Mouse (Mus musculus) hindbrain, embryonic 12.5 days (tissue): ENCODE data around the gene Cdyl. TPM values are rescaled to one million over a fixed set of nuclear protein-coding genes. Genes with fewer than 3 reads are reported as not detected.

ENCODE experiments used
- ATAC-seq: fragments of 200-750 bp; cut with Nextera tagmentation; 2 replicates; pipeline ENCODE4 v1.8.0; 2017; ENCODE audit warnings: moderate TSS enrichment; ENCODE audit not compliant: low FRiP score
- H3K27ac ChIP-seq: fragments of 300-500 bp; sonication (generic); 2 replicates; pipeline ENCODE4 v1.5.1; 2016; ENCODE audit warnings: mild to moderate bottlenecking
- H3K27me3 ChIP-seq: fragments of 300-500 bp; sonication (generic); 2 replicates; pipeline ENCODE4 v1.6.1; 2016; ENCODE audit warnings: mild to moderate bottlenecking
- H3K36me3 ChIP-seq: fragments of 300-500 bp; sonication (generic); 2 replicates; pipeline ENCODE4 v1.6.1; 2016; ENCODE audit warnings: mild to moderate bottlenecking
- H3K4me1 ChIP-seq: fragments of 300-500 bp; sonication (generic); 2 replicates; pipeline ENCODE4 v1.6.1; 2016
- H3K4me2 ChIP-seq: fragments of 300-500 bp; sonication (generic); replicated peaks from 2 replicates; pipeline ENCODE4 v1.6.1; 2016; ENCODE audit warnings: mild to moderate bottlenecking
- H3K4me3 ChIP-seq: fragments of 300-500 bp; sonication (generic); 2 replicates; pipeline ENCODE4 v1.5.1; 2016; ENCODE audit warnings: mild to moderate bottlenecking
- H3K9ac ChIP-seq: fragments of 300-500 bp; sonication (generic); 2 replicates; pipeline ENCODE4 v1.6.1; 2016; ENCODE audit warnings: mild to moderate bottlenecking, moderate library complexity
- H3K9me3 ChIP-seq: fragments of 300-500 bp; sonication (generic); replicated peaks from 2 replicates; pipeline ENCODE4 v1.6.1; 2016; ENCODE audit warnings: mild to moderate bottlenecking
- WGBS: fragments of 180-500 bp; shearing (Covaris S2); methylation state at CpG from one replicate; pipeline ENCODE4 v1.1.7; 2016; 5-methylcytosine and 5-hydroxymethylcytosine counted together
- polyA plus RNA-seq: library from polyadenylated mRNA; unstranded; fragments of >200 nt; fragmentation: Nextera tagmentation; extraction: Ambion mirVana; gene quantifications from 2 replicates; pipeline ENCODE4 v1.2.1, GENCODE M21; 2016

The Cdyl gene
- polyA plus RNA-seq, 1 experiment from 2014 or later: 14.1 TPM

DNA sequence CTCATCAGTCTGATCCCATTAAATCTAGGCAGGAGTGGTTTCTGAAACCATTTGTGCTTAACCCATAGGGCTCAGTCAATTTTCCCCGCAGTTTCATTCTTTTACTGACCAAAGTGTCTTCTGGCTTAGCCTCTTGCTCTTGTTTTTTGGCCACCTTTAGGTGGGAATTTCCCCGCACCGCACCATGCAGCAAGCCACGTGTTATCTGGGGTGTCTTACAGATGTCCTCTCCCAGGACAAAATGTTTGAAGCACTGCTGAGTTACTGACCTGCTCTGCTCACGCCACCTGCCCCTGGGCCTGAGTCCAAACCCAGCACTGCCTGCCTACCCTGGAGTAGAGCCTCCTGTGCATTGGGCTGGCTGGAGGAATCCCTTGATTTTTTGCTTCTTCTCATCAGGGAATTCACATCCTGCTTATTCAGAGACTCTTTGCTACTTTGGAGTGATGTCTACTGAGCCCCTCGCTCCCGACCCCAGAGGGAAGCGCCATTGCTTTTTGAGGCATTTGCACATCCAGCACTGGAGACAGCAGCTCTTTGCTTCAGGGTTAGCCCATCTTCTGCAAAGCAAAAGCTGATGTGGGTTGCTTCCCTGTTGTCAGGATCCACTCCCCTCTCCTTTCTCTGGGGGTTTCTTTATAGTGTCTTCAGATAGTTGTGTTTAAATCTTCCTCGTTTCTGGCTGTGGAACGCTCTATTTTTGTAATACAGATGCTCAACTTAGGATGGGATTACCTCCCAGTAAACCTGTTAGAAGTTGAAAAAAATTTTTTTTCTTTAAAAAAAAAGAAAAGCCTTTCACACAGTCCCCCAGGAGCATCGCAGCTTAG is 151.9 kb downstream of the Cdyl start:
- Histone ChIP-seq H3K4me3 (no peak overlapping the region), H3K27ac (no peak overlapping the region), H3K36me3 (peaks cover 7% of the 10 kb centered on the region; the same call in 1 of the 2 replicates), H3K4me2 (no peak overlapping the region), H3K9me3 (no peaks in the 10 kb centered on the region), H3K27me3 (no peaks in the 10 kb centered on the region), H3K4me1 (peaks cover 12% of the 10 kb centered on the region), H3K9ac (no peak overlapping the region)
- 73% methylated on average over 11 of the region's 11 CpGs for whole genome bisulfite sequencing
- ATAC-seq: no peak

DNA sequence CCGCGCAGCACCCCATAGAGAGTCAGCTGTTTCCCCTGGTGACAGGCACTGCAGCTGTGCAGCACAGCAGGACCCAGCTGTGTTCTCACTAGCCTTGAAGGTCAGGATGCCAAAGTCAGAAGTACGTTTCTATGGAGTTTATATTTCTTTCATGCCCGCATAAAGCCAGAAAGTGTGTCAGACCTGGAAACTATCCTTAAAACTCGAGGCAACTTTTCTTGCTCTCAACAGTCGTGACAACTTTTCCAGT is 152.5 kb downstream of the Cdyl start:
- Histone ChIP-seq H3K27ac (no peak overlapping the region), H3K4me2 (no peak overlapping the region), H3K9ac (no peak overlapping the region), H3K9me3 (no peaks in the 10 kb centered on the region), H3K36me3 (peaks cover 13% of the 10 kb centered on the region), H3K27me3 (no peaks in the 10 kb centered on the region), H3K4me1 (peaks cover 12% of the 10 kb centered on the region), H3K4me3 (no peak overlapping the region)
- WGBS: 48% methylated on average over 6 of the region's 6 CpGs
- no peak for ATAC-seq

DNA sequence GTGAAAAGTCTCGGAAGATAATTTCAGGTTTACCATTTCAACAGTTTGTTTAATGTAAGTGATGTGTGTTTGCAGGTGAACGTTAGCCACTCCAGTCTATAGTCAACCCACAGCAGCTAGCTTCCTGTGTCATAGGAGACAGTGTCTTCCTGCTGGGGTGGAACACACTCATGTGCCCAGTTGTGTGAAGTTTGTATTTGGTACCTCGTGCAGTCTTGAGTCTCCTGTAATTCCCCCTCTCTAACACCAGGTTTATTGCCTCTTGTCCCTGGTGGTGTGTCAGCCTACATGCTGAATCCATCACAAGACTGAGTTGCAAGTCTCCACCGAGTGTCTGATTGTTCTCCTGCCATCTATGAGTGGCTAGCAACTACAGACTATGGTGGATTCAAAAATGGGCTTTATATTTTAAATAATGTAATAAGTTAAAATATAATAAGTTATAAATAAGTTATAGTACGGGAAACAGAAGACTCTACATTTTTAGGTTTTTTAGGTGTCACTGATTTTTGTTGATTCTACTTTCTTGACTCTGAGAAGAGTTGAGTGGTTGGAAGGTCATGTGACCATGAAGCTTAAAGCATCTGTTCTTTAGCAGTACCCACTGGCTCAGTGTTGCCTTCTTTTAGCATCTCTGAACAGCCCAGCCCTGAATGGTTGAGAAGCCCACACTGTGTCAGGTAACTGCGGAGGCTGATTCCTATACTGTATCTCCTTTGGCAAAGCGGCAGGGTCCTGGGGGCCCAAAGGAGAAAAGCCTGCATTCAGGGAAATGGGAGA is 153.9 kb downstream of the Cdyl start:
- WGBS: 87% methylated on average over 7 of the region's 7 CpGs
- H3K27ac ChIP-seq: no peak overlapping the region
- no peak overlapping the region for H3K4me2 ChIP-seq
- no peaks in the 10 kb centered on the region for H3K9me3 ChIP-seq
- no peak overlapping the region for H3K9ac ChIP-seq
- ATAC-seq: no peak
- peaks cover 27% of the 10 kb centered on the region for H3K36me3 ChIP-seq
- peaks cover 12% of the 10 kb centered on the region for H3K4me1 ChIP-seq
- no peaks in the 10 kb centered on the region for H3K27me3 ChIP-seq
- no peak overlapping the region for H3K4me3 ChIP-seq

DNA sequence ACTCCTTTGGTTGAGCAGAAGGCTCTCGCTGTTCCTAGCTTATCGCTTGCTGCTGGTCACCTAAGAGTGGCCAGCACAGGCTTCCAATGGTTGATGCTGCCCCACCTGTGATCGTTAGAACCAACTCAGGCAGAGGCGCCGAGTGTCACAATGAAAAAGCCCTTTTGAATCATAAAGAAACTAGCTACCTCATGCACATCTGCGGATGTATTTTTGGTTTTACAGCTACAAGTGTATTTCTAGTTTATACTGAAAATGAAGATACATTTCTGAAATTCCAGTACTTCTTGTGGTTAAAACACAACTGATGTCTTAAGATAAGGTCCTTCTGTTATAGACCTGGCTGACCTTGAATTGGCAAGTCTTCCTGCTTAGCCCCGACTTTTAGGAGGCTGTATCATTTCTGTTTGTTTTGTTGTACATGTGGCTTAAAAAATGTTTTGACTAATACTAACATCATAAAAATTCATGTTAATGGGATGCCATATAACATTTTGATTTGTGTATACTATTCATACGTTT is 155.6 kb downstream of the Cdyl start:
- no peaks in the 10 kb centered on the region for H3K27me3 ChIP-seq
- ATAC-seq: no peak
- WGBS: 90% methylated on average over 8 of the region's 8 CpGs
- no peak overlapping the region for H3K4me3 ChIP-seq
- no peak overlapping the region for H3K27ac ChIP-seq
- H3K9ac ChIP-seq: no peak overlapping the region
- H3K9me3 ChIP-seq: no peaks in the 10 kb centered on the region
- peaks cover 33% of the 10 kb centered on the region for H3K36me3 ChIP-seq
- no peak overlapping the region for H3K4me2 ChIP-seq
- H3K4me1 ChIP-seq: peaks cover 12% of the 10 kb centered on the region

DNA sequence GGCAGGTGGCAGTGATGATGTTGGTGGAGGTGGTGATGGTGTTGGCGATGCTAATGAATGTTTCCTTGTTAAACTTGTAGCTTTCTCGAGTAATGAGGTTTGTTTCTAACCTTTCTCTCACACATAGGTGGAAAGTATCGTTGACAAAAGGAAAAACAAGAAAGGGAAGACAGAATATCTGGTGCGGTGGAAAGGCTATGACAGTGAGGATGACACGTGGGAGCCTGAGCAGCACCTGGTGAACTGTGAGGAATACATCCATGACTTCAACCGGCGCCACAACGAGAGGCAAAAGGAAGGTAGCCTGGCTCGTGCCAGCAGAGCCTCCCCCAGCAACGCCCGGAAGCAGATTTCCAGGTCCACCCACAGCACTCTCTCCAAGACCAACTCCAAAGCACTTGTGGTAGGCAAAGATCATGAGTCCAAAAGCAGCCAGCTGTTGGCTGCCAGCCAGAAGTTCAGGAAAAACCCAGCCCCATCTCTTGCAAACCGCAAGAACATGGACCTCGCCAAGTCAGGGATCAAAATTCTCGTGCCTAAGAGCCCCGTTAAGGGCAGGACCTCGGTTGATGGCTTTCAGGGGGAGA is 156.2 kb downstream of the Cdyl start:
- Histone ChIP-seq H3K9me3 (no peaks in the 10 kb centered on the region), H3K4me2 (no peak overlapping the region), H3K9ac (no peak overlapping the region), H3K4me3 (no peak overlapping the region), H3K36me3 (peaks cover 35% of the 10 kb centered on the region), H3K27ac (no peak overlapping the region), H3K27me3 (no peaks in the 10 kb centered on the region), H3K4me1 (peaks cover 12% of the 10 kb centered on the region)
- WGBS: 90% methylated on average over 16 of the region's 16 CpGs
- no peak for ATAC-seq

DNA sequence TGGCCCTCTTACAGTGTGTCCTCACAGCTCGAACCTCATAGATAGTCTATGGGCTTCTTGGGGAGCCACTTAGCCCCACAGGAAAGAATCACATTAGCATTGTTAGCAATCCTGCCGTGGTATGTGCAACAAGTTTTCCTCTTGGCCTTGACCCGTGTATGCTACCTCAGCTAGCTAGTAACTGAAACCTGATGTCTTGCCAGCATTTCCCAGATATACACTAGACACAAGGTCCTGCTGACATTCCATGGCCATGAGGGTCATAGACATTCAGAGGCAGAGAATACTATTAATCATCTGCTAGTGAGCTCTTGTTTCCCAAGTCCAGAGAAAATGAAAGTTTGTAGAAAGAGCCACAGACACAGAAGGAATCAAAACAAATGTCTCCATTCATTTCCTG is 158.0 kb downstream of the Cdyl start:
- H3K27me3 ChIP-seq: no peaks in the 10 kb centered on the region
- no peak overlapping the region for H3K4me3 ChIP-seq
- no peak overlapping the region for H3K4me2 ChIP-seq
- ATAC-seq: no peak
- 0 out of 2 replicates have a peak, but pooled peaks cover under 1% of the 10 kb centered on the region for H3K4me1 ChIP-seq
- no peak overlapping the region for H3K9ac ChIP-seq
- 73% methylated on average over 3 of the region's 3 CpGs for WGBS
- no peak overlapping the region for H3K27ac ChIP-seq
- peaks cover 36% of the 10 kb centered on the region for H3K36me3 ChIP-seq
- H3K9me3 ChIP-seq: no peaks in the 10 kb centered on the region

DNA sequence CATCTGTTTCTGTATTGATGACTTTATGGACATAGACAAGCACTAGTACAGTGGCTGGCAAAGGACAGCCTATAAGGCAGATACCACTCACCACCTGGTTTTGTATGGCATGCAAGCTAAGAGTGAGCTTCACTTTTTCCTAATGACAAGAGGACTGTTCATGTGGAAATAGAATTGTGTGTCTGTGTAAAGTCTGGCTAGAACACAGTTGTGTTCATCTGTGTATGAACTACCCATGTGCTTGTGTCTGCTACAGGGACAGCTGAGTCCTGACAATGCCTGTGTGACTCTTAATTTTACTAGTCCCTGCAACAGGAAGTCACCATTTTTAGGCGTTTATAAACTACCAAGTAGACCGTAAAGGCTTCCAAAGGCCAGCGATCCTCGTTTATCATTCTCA is 158.4 kb downstream of the Cdyl start:
- Histone ChIP-seq H3K9ac (no peak overlapping the region), H3K4me1 (no peaks in the 10 kb centered on the region), H3K27me3 (no peaks in the 10 kb centered on the region), H3K27ac (no peak overlapping the region), H3K36me3 (peaks cover 36% of the 10 kb centered on the region), H3K4me2 (no peak overlapping the region), H3K9me3 (no peaks in the 10 kb centered on the region), H3K4me3 (no peak overlapping the region)
- ATAC-seq: no peak
- 90% methylated on average over 4 of the region's 4 CpGs for WGBS

DNA sequence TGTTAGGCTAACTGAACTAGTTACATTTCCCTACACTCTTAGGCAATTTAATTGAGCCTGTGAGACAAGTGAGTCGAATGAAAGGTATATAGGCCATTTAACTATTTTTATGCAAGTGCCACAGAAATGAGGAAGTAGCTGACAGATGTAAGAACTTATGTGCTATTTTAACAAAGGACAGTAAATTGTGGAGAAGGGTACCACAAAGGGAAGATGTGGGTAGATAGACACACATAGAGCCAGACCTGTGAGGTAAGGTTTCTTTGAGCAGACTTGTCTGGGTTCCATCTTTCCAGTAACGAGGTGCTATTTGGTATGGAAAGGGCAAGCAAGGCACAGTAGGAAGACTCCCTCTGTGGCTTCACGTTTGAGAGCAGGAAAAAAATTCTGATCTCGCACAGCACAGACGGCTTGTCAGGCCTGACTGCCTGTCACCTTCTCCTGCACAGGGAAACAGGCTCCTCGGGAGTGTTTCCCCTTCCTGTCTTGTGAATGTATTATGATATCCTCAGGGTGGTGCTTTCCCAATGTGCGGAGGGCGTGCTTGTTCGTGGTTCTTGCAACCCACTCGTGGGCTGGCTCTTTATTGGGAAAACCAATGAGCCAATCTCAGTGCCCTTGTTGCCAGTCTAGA is 162.3 kb downstream of the Cdyl start:
- WGBS: 78% methylated on average over 10 of the region's 10 CpGs
- Histone ChIP-seq H3K4me3 (no peak overlapping the region), H3K27me3 (no peaks in the 10 kb centered on the region), H3K36me3 (peaks cover 29% of the 10 kb centered on the region), H3K9ac (no peak overlapping the region), H3K4me2 (no peak overlapping the region), H3K9me3 (no peaks in the 10 kb centered on the region), H3K4me1 (0 out of 2 replicates have a peak, but pooled peaks cover 2% of the 10 kb centered on the region), H3K27ac (no peak overlapping the region)
- no peak for ATAC-seq

DNA sequence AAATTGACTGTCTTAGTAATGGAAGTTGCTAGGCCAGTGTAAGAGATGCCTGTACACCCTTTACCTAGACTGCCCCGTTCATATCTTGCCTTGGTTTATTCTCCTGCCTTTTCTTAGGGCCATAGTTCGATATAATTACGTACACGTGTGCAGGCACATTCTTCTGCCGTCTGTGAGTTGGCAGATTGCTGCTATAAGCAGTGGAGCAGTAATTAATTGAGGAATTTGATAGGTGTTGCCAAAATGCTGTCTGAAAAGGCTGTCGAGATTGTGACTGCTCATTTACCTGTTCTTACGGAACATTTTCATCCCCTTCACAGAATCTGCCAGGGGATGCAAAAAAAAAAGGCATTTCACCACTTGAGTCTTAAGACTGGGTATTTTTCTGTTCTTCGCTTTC is 163.2 kb downstream of the Cdyl start:
- H3K9ac ChIP-seq: no peak overlapping the region
- no peak for ATAC-seq
- no peaks in the 10 kb centered on the region for H3K9me3 ChIP-seq
- WGBS: 86% methylated on average over 8 of the region's 8 CpGs
- H3K4me2 ChIP-seq: no peak overlapping the region
- H3K4me3 ChIP-seq: no peak overlapping the region
- peaks cover 21% of the 10 kb centered on the region for H3K36me3 ChIP-seq
- H3K4me1 ChIP-seq: 0 out of 2 replicates have a peak, but pooled peaks cover 2% of the 10 kb centered on the region
- H3K27ac ChIP-seq: no peak overlapping the region
- no peaks in the 10 kb centered on the region for H3K27me3 ChIP-seq

DNA sequence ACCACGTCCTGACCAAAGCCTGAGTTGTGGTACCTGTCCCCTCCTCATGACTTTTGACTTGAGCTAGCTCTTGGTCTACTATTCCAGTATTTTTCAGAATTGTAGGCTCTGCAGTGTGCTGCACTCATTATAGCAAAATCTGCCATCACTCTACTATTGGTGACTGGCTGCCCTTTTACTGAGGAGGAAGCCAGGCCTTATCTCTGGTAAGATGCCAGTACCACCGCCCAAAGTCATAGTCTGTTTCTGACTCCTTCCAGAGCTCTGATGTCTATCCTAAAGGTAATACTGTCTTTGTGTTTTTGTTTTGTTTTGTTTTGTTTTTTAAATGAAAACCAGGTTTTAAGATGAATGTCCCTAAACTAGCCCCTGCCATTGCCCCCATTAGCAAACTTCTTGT is 166.0 kb downstream of the Cdyl start:
- WGBS: 90% methylated on average over 2 of the region's 2 CpGs
- ATAC-seq: no peak
- H3K36me3 ChIP-seq: 0 out of 2 replicates have a peak, but pooled peaks cover 8% of the 10 kb centered on the region
- H3K4me3 ChIP-seq: no peak overlapping the region
- peaks cover 2% of the 10 kb centered on the region; the same call in 1 of the 2 replicates for H3K4me1 ChIP-seq
- H3K4me2 ChIP-seq: no peak overlapping the region
- no peaks in the 10 kb centered on the region for H3K27me3 ChIP-seq
- H3K9ac ChIP-seq: no peak overlapping the region
- H3K27ac ChIP-seq: no peak overlapping the region
- H3K9me3 ChIP-seq: no peaks in the 10 kb centered on the region

DNA sequence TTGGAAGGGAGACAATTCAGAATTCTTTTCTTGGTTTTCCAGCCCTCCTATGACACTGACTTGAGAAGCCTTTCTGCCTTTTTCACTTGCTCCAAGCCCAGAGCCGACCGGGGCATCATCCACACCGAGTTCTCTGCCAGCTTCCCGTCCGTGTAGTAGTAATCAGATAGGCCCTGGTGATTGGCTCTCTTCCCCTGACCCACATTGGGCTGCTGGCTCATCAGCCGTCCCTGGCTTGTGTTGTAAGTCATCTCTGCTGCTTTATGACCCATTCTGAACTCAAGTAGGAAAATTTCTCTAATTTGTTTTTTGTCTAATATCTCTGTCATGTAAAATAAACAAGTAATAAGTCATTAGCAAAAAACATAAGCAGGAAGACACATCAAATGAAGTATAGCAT is 173.0 kb downstream of the Cdyl start:
- no peak overlapping the region for H3K9ac ChIP-seq
- WGBS: 78% methylated on average over 6 of the region's 6 CpGs
- H3K4me2 ChIP-seq: no peak overlapping the region
- H3K4me1 ChIP-seq: peaks cover 9% of the 10 kb centered on the region
- H3K27ac ChIP-seq: no peak overlapping the region
- ATAC-seq: no peak
- H3K4me3 ChIP-seq: no peak overlapping the region
- H3K36me3 ChIP-seq: no peaks in the 10 kb centered on the region
- no peaks in the 10 kb centered on the region for H3K9me3 ChIP-seq
- H3K27me3 ChIP-seq: no peaks in the 10 kb centered on the region

DNA sequence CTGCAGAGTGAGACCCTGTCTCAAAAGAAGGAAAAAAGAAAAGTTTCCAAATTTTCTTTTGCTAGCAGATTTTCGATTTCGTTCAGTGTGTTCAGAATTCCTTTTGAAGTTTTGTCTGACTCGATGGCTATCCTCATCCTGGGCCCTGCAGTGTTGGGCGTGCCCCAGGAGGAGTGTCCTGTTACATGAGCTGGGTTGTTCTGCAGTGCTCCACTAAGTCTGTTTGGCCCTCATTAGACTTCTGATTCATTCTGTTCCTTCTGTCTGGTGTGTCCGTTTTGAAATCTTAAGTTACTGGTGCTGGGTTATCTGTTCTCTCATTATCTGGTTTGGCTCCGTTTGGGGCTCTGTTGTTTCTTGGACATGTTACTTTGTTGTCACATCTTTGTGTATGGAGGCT is 174.3 kb downstream of the Cdyl start:
- Histone ChIP-seq H3K27me3 (no peaks in the 10 kb centered on the region), H3K9ac (no peak overlapping the region), H3K9me3 (no peaks in the 10 kb centered on the region), H3K4me3 (no peak overlapping the region), H3K4me2 (no peak overlapping the region), H3K4me1 (peaks cover 9% of the 10 kb centered on the region), H3K36me3 (no peaks in the 10 kb centered on the region), H3K27ac (no peak overlapping the region)
- ATAC-seq: no peak
- WGBS: 55% methylated on average over 6 of the region's 6 CpGs
